In genomic region chr5:5956716-5957115, GRCm38 (mm10) we compare ENCODE assay signal across 24 mouse cellular contexts.
"Had no signal": no experiment of that assay in that cellular context is flagged by ENCODE, and none has a peak within 500 bp of the region (broad histone marks: within the 10 kb centered on the region; RNA-seq: fewer than 3 reads in every experiment).

No protein-coding gene starts in this region.

- H3K9me3 ChIP-seq: embryonic facial prominence, embryonic 10.5 days; embryonic facial prominence, embryonic 12.5 days; embryonic facial prominence, embryonic 13.5 days; embryonic facial prominence, embryonic 15.5 days; forebrain, embryonic 10.5 days; forebrain, embryonic 12.5 days; forebrain, embryonic 13.5 days; forebrain, embryonic 15.5 days; heart, embryonic 10.5 days had no signal

- DNase-seq: cerebellum, postnatal 10 days; cerebellum, postnatal 14 days; cerebellum, postnatal 25 days; cerebellum, postnatal 36 days; embryo, embryonic 11 days; forebrain, postnatal 0 days; gastrocnemius, adult 2 months; gastrocnemius, postnatal 10 days; gastrocnemius, postnatal 14 days; gastrocnemius, postnatal 25 days; gastrocnemius, postnatal 36 days; heart, adult 11 months; heart, adult 18-20 months; heart, adult 2 months had no signal

- H3K4me3 ChIP-seq: embryonic facial prominence, embryonic 10.5 days; embryonic facial prominence, embryonic 12.5 days; embryonic facial prominence, embryonic 13.5 days; embryonic facial prominence, embryonic 15.5 days; erythroblast, embryonic 14.5 days; forebrain, embryonic 10.5 days; forebrain, embryonic 12.5 days; forebrain, embryonic 13.5 days; forebrain, embryonic 15.5 days; gastrocnemius, adult 2 months; heart, adult 2 months; heart, embryonic 10.5 days had no signal

- H3K4me1 ChIP-seq: embryonic facial prominence, embryonic 10.5 days; embryonic facial prominence, embryonic 12.5 days; embryonic facial prominence, embryonic 13.5 days; embryonic facial prominence, embryonic 15.5 days; forebrain, embryonic 10.5 days; forebrain, embryonic 12.5 days; forebrain, embryonic 13.5 days; forebrain, embryonic 15.5 days; heart, embryonic 10.5 days had no signal

- H3K4me2 ChIP-seq: embryonic facial prominence, embryonic 12.5 days; embryonic facial prominence, embryonic 13.5 days; embryonic facial prominence, embryonic 15.5 days; forebrain, embryonic 12.5 days; forebrain, embryonic 13.5 days; forebrain, embryonic 15.5 days had no signal

- H3K27me3 ChIP-seq: embryonic facial prominence, embryonic 12.5 days; embryonic facial prominence, embryonic 13.5 days; embryonic facial prominence, embryonic 15.5 days; forebrain, embryonic 12.5 days; forebrain, embryonic 13.5 days; forebrain, embryonic 15.5 days had no signal

- H3K36me3 ChIP-seq: embryonic facial prominence, embryonic 10.5 days; embryonic facial prominence, embryonic 12.5 days; embryonic facial prominence, embryonic 13.5 days; embryonic facial prominence, embryonic 15.5 days; forebrain, embryonic 10.5 days; forebrain, embryonic 12.5 days; forebrain, embryonic 15.5 days; heart, embryonic 10.5 days had no signal

- H3K9ac ChIP-seq: embryonic facial prominence, embryonic 12.5 days; embryonic facial prominence, embryonic 13.5 days; embryonic facial prominence, embryonic 15.5 days; forebrain, embryonic 12.5 days; forebrain, embryonic 13.5 days; forebrain, embryonic 15.5 days; forebrain, postnatal 0 days had no signal

- H3K27ac ChIP-seq: embryonic facial prominence, embryonic 10.5 days; embryonic facial prominence, embryonic 12.5 days; embryonic facial prominence, embryonic 13.5 days; embryonic facial prominence, embryonic 15.5 days; forebrain, embryonic 10.5 days; forebrain, embryonic 12.5 days; forebrain, embryonic 13.5 days; forebrain, embryonic 15.5 days; gastrocnemius, adult 2 months; heart, adult 2 months; heart, embryonic 10.5 days had no signal
